Mouse (Mus musculus) kidney, postnatal 36 days (tissue): ENCODE data around the gene Gipc3.

Experiments used
- DNase-seq, 2 experiments: peaks; one replicate each; pipeline ENCODE4 v3.0.0; 2021 to 2022; ENCODE audit warnings: mixed read lengths in 2 of 2

The Gipc3 gene

DNA sequence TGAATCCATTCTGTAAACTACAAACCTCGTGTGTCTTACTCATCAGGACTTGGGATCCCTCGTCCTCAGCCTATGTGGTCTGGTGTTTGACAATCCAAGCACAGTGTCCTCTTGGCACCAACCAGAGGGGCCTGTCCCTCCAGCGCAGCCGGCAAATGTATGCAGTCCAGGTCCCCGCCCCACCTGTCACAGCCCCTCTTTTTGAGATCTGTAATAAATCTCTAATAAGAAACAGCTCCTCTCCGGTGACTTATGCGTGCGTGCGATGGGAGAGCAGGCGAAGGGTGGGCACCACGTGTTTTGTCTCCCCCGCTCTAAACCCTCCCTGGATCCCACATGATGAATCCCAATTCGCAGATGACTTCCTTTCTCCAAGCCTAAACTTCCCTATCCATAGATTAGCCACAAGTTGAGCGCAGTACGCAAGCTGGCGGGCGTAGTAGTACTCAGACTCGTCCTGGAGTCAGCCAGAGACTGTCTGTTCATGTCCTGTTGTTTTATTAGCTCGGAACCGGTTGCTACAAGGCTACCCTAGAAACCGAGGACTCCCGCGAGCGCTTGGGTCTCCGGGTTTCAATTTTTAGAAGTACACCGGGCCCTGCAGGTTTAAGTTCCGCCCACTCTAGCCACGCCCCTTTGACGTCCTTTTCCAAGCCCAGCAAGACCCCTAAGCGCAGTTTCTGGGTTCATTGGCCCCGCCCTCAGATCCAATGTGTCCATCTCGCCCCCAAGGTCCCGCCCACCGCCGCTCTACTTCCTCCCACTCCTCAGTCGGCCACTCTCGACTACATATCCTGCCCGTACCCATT, 23.1 kb downstream of the Gipc3 start:
- peak in 1 of 2 experiments; percentile 97 for DNase-seq

- peak in 1 of 2 experiments; percentile 52 for DNase-seq
Measured at GRCm38 (mm10) chr10:81319330-81319699, 23.8 kb downstream of the Gipc3 start.

- DNase-seq, result peak in 1 of 2 experiments; percentile 63
Measured at GRCm38 (mm10) chr10:81318589-81319329, 24.3 kb downstream of the Gipc3 start.

DNA sequence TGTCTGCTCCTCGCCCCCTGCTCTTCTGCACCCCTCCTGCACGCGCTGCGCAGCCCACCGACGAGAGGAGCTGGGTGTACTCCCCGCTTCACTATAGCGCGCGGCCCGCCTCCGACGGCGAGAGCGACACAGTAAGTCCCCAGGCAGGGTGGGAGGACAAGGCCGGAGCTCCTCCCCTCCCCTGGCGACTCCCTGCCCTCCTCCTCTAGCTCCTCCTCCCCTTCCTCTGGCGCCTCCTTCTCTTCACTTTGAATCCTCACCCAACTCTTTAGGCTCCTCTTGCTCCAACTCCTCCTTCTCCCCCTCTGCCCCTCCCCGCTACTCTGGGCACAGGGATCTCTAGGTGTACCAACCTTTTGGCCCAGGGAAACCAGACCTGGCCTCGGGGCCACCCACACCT, 25.8 kb downstream of the Gipc3 start:
- peak; percentile 75 to 80 for DNase-seq

- peak in 1 of 2 experiments; percentile 69 for DNase-seq
Measured at GRCm38 (mm10) chr10:81316338-81317060, 26.6 kb downstream of the Gipc3 start.

DNA sequence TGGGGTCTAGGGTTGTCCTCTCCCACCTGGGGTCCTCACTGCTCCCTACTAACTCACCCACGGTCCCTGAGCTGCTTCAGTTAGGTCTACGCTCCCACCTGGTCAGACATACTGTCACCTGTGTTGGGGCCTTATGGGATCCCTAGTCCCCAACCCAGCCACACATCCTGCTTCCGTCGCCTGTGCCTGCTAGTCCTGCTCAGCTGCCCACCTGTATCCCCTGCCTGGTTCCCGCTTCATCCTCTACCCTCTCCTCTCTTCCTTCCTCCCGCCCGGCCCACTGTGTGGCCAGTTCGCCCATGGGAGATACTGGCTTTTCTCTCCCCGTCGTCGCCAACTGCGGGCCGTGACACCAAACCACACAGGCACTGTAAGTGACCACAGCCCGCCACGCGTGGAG, 27.5 kb downstream of the Gipc3 start:
- no peak for DNase-seq

DNA sequence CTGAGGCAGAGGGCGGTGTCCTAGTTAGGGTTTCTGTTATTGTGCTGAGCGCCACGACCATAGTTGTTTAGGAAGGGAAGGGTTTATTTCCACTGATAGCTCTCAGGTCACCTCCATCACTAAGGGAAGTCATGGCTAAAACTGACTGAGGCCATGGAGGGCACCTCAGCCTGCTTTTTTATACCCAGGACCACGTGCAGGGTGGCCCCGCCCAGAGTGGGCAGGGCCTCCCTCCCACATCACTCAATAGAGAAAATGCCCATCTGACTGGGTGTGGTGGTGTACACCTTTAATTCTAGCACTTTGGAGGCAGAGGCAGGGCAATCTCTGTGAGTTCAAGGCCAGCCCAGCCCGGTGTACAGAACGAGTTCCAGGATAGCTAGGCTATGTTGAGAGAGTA, 28.9 kb downstream of the Gipc3 start:
- DNase-seq, result no peak

GRCm38 (mm10) chr10:81313581-81313980, 29.5 kb downstream of the Gipc3 start:
- DNase-seq, result no peak

- DNase-seq, result no peak
Measured at GRCm38 (mm10) chr10:81309571-81309970, 33.5 kb downstream of the Gipc3 start.

- no peak for DNase-seq
Measured at GRCm38 (mm10) chr10:81306837-81307682, 36.0 kb downstream of the Gipc3 start.

DNA sequence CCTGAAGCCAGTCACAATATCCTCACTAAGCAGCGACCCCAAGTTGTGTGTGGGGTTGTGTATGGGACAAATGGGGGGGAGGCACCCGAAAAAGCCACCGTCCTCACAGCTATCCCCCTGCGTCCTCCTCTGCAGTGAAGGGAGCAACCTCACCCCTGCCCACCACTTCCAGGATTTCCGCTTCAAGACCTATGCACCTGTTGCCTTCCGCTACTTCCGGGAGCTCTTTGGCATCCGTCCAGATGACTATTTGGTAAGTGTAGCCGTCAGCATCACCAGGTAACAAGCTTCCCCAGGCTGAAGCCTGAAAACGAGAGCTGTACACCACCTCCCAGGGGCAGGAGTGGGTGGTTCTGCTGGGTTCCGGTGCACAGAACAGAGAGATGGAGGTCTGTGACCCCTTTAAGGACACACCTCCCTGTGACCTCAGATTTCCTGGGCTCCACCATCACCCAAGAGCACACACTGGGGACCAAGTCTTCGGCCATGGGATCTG, 36.8 kb downstream of the Gipc3 start:
- no peak for DNase-seq

GRCm38 (mm10) chr10:81305663-81306062, 37.4 kb downstream of the Gipc3 start:
- DNase-seq, result no peak

GRCm38 (mm10) chr10:81304597-81305238, 38.3 kb downstream of the Gipc3 start:
- peak in 1 of 2 experiments; percentile 74 for DNase-seq

- no peak for DNase-seq
Measured at GRCm38 (mm10) chr10:81303761-81304160, 39.3 kb downstream of the Gipc3 start.

- no peak for DNase-seq
Measured at GRCm38 (mm10) chr10:81303258-81303657, 39.8 kb downstream of the Gipc3 start.

GRCm38 (mm10) chr10:81302781-81303218, 40.3 kb downstream of the Gipc3 start:
- peak in 1 of 2 experiments; percentile 55 for DNase-seq

GRCm38 (mm10) chr10:81302288-81302687, 40.8 kb downstream of the Gipc3 start:
- peak in 1 of 2 experiments; percentile 62 for DNase-seq

DNA sequence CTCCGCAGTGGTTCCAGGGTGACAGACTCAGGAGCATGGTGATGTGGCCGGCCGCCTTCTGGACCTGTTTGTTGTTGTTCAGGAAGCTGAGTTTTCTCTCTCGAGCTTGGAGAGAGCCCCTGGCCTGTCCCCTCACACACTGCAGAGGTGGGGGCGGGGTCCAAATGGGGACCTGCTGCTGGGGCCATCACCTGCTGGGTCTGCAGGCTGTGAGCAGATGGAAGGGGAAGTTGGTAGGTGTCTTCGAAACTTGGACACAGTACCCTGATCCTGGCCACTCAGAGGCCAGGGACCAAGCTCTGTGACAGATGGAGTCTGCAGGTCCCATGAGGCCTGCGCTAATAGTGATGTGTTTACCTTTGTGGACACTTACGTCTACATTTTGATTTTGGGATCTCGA, 41.7 kb downstream of the Gipc3 start:
- DNase-seq, result no peak

DNA sequence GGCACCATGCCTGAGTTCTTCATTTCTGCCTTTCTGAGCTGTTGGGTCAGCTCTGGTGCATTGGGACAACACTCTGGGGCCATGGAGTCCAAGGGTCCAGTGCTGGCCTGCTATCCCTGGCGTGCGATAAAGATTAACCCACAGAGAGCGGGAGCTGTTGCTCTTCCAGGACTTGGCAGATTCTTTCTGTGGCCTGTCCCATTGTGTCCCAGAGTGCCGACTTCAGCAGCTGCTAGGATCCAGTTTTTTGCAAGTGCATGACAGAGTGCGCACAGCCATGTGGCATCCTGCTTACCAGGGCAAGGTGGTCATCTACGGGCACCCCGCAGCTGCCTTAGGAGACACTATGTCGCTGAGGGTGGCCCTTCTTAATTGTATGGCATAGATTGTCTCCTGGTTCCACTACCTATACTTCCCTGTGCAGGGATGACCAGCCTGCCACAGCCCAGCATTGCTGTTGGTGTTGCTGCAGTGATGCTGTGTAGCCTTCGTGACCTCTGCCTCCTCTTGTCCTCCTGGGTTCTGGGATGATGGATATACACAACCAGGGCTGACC, 42.6 kb downstream of the Gipc3 start:
- peak; percentile 75 to 89 for DNase-seq

DNA sequence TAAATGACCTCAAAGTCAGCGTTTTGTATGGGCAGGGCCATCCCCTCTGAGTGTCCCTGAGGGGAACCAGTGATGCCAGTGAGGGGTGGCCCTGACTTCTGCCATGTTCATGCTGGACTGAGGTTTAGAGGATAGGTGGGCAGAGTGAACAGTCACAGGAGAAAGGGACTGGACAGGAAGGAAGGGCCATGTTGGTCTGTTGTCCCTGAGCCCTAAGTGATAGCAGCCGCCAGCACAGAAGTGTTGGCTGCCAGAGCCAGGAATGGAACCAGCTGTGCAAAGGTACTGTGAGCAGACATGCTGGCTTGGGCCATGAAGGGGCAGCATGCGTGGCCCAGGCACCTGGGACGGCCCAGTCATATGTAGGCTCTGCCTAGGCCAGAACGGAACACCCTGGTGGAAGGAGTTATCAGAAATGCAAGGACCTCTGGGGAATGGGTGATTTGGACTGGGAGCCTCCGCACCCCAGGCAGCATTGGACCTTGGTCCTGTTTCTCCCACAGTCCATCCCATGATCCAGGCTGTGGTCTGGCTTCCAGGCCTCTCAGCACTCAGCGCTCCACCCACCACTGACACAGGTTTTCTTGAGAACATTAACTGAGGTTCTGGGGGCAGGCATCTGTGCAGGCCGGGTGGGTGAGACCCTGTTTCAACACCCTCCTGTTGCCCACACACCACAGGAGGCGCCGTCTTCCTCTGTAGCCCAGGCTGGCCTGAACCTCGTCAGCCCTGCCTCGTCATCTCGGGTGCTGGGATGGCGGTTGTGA, 43.3 kb downstream of the Gipc3 start:
- DNase-seq, result peak; percentile 79 to 83
